Mouse (Mus musculus) limb, embryonic 14.5 days (tissue): ENCODE results near the gene Gm17018. TPM values are rescaled to one million over a fixed set of nuclear protein-coding genes. Genes with fewer than 3 reads are reported as not detected.

Experiments used
- ATAC-seq: fragments of 200-750 bp; cut with Nextera tagmentation; 2 replicates; pipeline ENCODE4 v1.8.0; 2017; ENCODE audit warnings: low read depth, moderate number of reproducible peaks, moderate TSS enrichment; ENCODE audit not compliant: low FRiP score
- DNase-seq: peaks from one replicate; pipeline ENCODE4 v3.0.0-alpha.2; 2015; ENCODE audit warnings: low spot score
- H3K27ac ChIP-seq: fragments of 300-500 bp; sonication (generic); replicated peaks from 2 replicates; pipeline ENCODE4 v1.5.1; 2014; ENCODE audit warnings: low read depth, mild to moderate bottlenecking, low read length, moderate library complexity, mixed read lengths
- H3K27me3 ChIP-seq: fragments of 300-500 bp; sonication (generic); 2 replicates; pipeline ENCODE4 v1.6.1; 2014; ENCODE audit warnings: low read length, mixed read lengths; ENCODE audit not compliant: control insufficient read depth, insufficient read depth
- H3K36me3 ChIP-seq: fragments of 300-500 bp; sonication (generic); 2 replicates; pipeline ENCODE4 v1.6.1; 2014; ENCODE audit warnings: mild to moderate bottlenecking, low read length, moderate library complexity, mixed read lengths; ENCODE audit not compliant: control insufficient read depth, insufficient read depth
- H3K4me1 ChIP-seq: fragments of 300-500 bp; sonication (generic); 2 replicates; pipeline ENCODE4 v1.6.1; 2014; ENCODE audit warnings: antibody characterized with exemption, low read length, mixed read lengths; ENCODE audit not compliant: control insufficient read depth, insufficient read depth
- H3K4me2 ChIP-seq: fragments of 300-500 bp; sonication (generic); replicated peaks from 2 replicates; pipeline ENCODE4 v1.6.1; 2014; ENCODE audit warnings: low read depth, mild to moderate bottlenecking, low read length, moderate library complexity; ENCODE audit not compliant: severe bottlenecking
- H3K4me3 ChIP-seq: fragments of 300-500 bp; sonication (generic); replicated peaks from 2 replicates; pipeline ENCODE4 v1.5.1; 2014; ENCODE audit warnings: low read length
- H3K9ac ChIP-seq: fragments of 300-500 bp; sonication (generic); 2 replicates; pipeline ENCODE4 v1.6.1; 2014; ENCODE audit warnings: mild to moderate bottlenecking, low read depth, low read length, moderate library complexity; ENCODE audit not compliant: severe bottlenecking
- H3K9me3 ChIP-seq: fragments of 300-500 bp; sonication (generic); 2 replicates; pipeline ENCODE4 v1.6.1; 2016; ENCODE audit warnings: low read length; ENCODE audit not compliant: control insufficient read depth
- POLR2A ChIP-seq: fragments of 200-500 bp; IDR thresholded peaks from 2 replicates; pipeline ENCODE4 v1.8.0; 2012; ENCODE audit warnings: inconsistent platforms, mild to moderate bottlenecking, moderate library complexity, borderline replicate concordance; ENCODE audit not compliant: insufficient read depth, insufficient read length; ENCODE audit errors: extremely low read depth
- WGBS: fragments of 180-500 bp; shearing (Covaris S2); extraction: QIAGEN DNeasy Blood & Tissue Kit; methylation state at CpG from one replicate; pipeline ENCODE4 v1.1.7; 2014; 5-methylcytosine and 5-hydroxymethylcytosine counted together
- polyA plus RNA-seq, 2 experiments: library from polyadenylated mRNA; depleted of rRNA in 1 of 2; stranded (reverse) in 1 of 2; unstranded in 1 of 2; fragments of >200 nt; fragmentation: Nextera tagmentation in 1 of 2; extraction: Ambion mirVana in 1 of 2; gene quantifications; 2 replicates each; pipeline versions ENCODE4 v1.2.1 to v1.2.3; 2012 to 2014

Gm17018 gene
- polyA plus RNA-seq, 2 experiments, result 15.9 to 39.6 TPM

GRCm38 (mm10) chr19:45583136-45583535 lies 22.7 kb downstream of the Gm17018 start:
- ATAC-seq (no peak), DNase-seq (no peak)
- Histone ChIP-seq H3K9ac (no peak overlapping the region), H3K27ac (no peak overlapping the region), H3K36me3 (peaks cover 32% of the 10 kb centered on the region), H3K27me3 (no peaks in the 10 kb centered on the region), H3K9me3 (no peaks in the 10 kb centered on the region), H3K4me2 (no peak overlapping the region), H3K4me1 (peaks cover 15% of the 10 kb centered on the region), H3K4me3 (no peak overlapping the region)
- TF ChIP-seq POLR2A, result no peak
- WGBS, result 85% methylated on average over 6 of the region's 6 CpGs

DNA sequence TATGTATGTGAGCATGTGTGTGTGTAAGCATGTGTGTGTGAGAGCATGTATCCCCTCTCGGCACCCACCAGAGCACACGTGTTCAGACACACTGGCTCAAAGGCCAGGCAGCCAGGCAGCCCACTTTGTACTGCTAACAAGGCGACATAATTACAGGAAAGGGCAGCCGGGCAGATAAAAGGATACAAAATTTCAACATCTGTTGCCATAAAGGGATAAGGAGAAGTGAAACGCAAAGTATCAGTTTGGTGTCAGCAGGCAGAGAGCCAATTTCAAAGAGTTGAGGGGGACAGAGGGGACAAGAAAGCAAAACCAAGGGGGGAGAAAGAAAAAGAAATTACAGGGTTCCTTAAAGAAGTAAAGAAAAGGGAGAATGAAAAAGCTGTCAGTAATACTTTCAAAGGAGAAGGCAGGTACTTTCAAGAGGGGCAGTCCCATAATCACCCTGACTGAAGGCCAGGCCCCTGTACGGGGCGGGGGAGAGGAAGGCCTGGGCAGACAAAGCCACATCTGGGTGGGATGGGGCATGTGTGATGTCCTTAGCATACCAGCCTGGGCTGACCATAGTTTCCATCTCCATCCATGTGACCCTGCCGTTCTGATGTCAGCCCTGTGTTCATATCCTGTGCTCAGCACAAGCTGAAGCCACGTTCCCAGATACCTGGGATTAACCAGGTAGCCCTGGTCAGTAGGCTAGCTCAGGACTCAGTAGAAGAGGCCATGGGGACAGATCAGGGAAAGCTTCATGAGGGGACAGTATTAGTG lies 24.6 kb downstream of the Gm17018 start:
- Histone ChIP-seq H3K9ac (no peak overlapping the region), H3K27ac (no peak overlapping the region), H3K4me1 (peaks cover 12% of the 10 kb centered on the region), H3K27me3 (no peaks in the 10 kb centered on the region), H3K4me3 (no peak overlapping the region), H3K9me3 (no peaks in the 10 kb centered on the region), H3K36me3 (peaks cover 16% of the 10 kb centered on the region), H3K4me2 (no peak overlapping the region)
- DNase-seq (no peak), ATAC-seq (no peak)
- no peak for TF ChIP-seq POLR2A
- 35% methylated on average over 9 of the region's 9 CpGs for WGBS

- Histone ChIP-seq H3K4me3 (no peak overlapping the region), H3K27ac (no peak overlapping the region), H3K4me1 (peaks cover 6% of the 10 kb centered on the region), H3K9ac (no peak overlapping the region), H3K27me3 (no peaks in the 10 kb centered on the region), H3K9me3 (no peaks in the 10 kb centered on the region), H3K4me2 (no peak overlapping the region), H3K36me3 (peaks cover 10% of the 10 kb centered on the region)
- ATAC-seq, result no peak
- TF ChIP-seq POLR2A, result no peak
- no peak for DNase-seq
- WGBS, result 65% methylated on average over 3 of the region's 3 CpGs
Observed at GRCm38 (mm10) chr19:45586850-45587249, 26.4 kb downstream of the Gm17018 start.

DNA sequence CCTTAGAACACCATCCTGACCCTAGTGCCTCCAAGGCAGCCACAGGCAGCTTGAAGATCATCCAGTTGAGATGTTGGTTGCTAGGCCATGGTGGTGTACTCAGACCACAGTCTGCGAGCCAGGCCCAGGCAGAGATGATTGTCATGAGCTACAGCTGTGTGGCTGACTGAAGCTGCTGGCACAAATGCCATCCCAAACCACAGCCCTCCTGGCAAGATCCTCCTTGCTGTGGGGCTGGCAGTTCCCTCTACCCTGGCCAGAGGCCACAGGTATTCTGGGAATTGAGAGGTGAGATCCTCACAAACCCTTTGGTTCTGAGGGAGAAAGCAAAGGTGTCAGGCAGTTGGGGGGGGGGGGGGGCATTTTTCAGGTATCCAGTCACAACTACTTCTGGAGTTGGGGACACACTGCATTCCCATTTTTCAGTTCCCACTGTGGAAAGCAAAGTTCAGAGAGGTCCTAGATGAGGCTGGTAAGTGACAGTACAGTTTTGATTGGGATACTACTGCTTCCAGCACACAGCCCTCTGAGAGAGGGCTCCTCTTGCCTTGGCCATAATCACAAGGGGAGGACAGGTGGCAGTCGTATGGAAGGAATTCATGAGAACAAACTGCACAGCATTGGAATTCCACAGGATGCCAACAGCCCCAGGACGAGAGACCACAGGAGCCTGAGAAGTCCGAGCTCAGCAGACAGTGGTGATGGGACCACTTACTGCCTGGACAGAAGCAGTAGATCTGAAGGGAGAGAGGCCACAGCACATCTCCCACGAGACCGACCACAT lies 27.3 kb downstream of the Gm17018 start:
- whole genome bisulfite sequencing, result 80% methylated on average over 6 of the region's 6 CpGs
- H3K27ac ChIP-seq, result no peak overlapping the region
- H3K27me3 ChIP-seq, result no peaks in the 10 kb centered on the region
- no peak for DNase-seq
- no peak for TF ChIP-seq POLR2A
- ATAC-seq, result no peak
- no peaks in the 10 kb centered on the region for H3K4me1 ChIP-seq
- H3K9ac ChIP-seq, result no peak overlapping the region
- H3K9me3 ChIP-seq, result no peaks in the 10 kb centered on the region
- no peak overlapping the region for H3K4me2 ChIP-seq
- H3K36me3 ChIP-seq, result peaks cover 6% of the 10 kb centered on the region
- no peak overlapping the region for H3K4me3 ChIP-seq

- WGBS, result 94% methylated on average over 6 of the region's 6 CpGs
- Histone ChIP-seq H3K4me3 (no peak overlapping the region), H3K27ac (no peak overlapping the region), H3K4me2 (no peak overlapping the region), H3K4me1 (no peaks in the 10 kb centered on the region), H3K9ac (no peak overlapping the region), H3K36me3 (peaks cover 6% of the 10 kb centered on the region), H3K27me3 (no peaks in the 10 kb centered on the region), H3K9me3 (no peaks in the 10 kb centered on the region)
- DNase-seq (no peak), ATAC-seq (no peak)
- no peak for TF ChIP-seq POLR2A
Observed at GRCm38 (mm10) chr19:45589761-45590160, 29.3 kb downstream of the Gm17018 start.
